Mouse (Mus musculus) gastrocnemius, postnatal 14 days (tissue): ENCODE measurements around the gene Mup21. TPM values are rescaled to one million over a fixed set of nuclear protein-coding genes. Genes with fewer than 3 reads are reported as not detected.
"Not testable (repeated sequence)": the region's sequence is repeated elsewhere in the genome, so short reads cannot be mapped to it uniquely, and the experiment has no call there.

ENCODE experiments used
- DNase-seq: peaks from one replicate; pipeline ENCODE4 v3.0.0; 2021; ENCODE audit warnings: mixed read lengths
- intact Hi-C: fragments of 180-260 bp; cut with DNase I; formaldehyde crosslinking; loops from one replicate; pipeline ENCODE4 v1.15.1; 2025; ENCODE audit warnings: low total_unique reads
- long read RNA-seq, 2 experiments: library from polyadenylated mRNA; stranded (forward); transcript quantifications; one replicate each; pipeline ENCODE4 v2.0.0; 2021
- total RNA-seq, 2 experiments: library from RNA; stranded (reverse); gene quantifications; 2 replicates each; pipeline ENCODE4 v1.2.3; 2021

Mup21 gene
- total RNA-seq, result not detected
- long read RNA-seq, experiment 1, result 0 reads
- long read RNA-seq, experiment 2, result 0 reads

DNA sequence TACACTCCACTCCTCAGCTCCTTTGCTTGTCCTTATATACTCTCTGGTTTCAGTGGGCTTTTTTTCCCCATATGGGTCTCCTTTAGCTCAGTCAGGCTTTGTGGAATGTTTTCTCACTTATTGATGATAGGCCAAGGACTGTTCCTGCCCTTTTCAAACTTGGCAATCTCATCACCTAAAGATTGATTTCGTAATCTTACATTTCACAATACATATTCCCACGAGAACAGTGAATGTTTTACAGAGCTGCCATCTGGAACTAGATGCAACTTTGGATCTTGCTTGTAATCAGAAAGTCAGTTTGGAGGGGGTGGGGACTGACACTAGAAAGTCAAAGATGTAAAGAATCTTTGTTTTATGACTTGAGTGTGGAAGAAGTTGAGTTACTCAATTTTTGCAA is at the start of gene Mup21:
Mup21 (minus strand) TSS at position 53 of the 400 bp plus-strand sequence.
- intact Hi-C loops, result no loop called here
- no peak for DNase-seq

GRCm38 (mm10) chr4:62199923-62200529 is 49.4 kb upstream of the Mup21 start:
- intact Hi-C loops, result no loop called here
- DNase-seq, result no peak

DNA sequence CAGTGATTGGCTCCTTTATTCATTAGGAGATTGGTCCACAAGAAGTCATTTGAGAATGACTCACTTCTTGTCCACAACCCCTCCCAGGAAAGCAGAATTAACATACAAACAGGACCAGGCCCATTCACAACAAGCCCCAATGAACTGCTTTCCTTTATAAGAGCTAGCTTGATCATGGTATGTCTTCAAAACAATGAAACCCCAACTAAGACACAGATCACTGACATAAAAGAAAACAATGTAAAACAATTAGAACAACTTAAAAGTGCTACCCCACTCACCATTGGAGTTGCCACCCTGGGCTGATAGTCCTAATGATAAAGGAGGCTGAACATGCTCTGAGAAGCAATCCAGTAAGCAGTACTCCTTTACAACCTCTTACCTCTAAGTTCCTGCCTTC is 38.1 kb upstream of the Mup21 start:
- intact Hi-C loops, result no loop called here
- no peak for DNase-seq

- intact Hi-C loops, result no loop called here
- no peak for DNase-seq
These were observed 26.6 kb upstream of the Mup21 start for GRCm38 (mm10) chr4:62177282-62177681.

DNA sequence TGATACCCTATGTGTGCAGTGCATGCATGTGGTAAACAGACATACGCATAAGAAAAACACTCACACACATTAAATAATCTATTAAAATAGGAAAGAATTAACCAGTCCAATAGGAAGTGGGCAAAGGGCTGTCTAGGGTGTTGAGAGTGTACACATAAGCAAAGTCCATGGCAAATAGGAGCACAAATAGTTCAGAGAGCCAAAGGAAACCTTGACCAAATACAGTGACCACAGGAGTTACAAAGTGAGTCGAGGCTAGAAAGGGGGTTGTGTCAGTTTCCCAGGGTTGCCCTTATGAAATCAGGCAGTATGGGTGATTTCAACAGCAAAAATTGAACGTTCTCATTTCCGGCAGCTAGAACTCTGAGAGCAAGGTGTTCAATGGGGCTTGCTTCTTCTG is 23.8 kb upstream of the Mup21 start:
- no peak for DNase-seq
- intact Hi-C loops, result no loop called here

- DNase-seq, intact Hi-C loops: not testable (repeated sequence)
These were observed 17.0 kb upstream of the Mup21 start for GRCm38 (mm10) chr4:62167636-62168035.

DNA sequence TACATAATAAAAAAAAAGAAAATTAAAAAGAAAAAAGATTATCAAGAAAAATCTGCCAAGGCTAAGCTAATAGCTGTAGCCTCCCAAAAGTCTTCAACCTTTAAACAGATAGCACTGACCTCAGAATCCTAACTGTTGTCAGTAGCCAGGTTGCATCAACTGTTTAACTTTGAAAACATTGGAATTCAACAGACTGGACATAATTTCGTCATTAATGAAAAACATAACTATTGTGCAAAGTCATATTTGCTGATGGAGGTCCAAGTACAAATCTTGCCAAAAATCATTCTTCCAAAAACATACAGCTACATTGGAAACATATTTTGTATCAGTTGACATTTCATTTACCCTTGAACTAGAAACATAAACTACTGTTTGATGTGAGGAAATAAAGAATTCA is 7.7 kb upstream of the Mup21 start:
- no peak for DNase-seq
- intact Hi-C loops, result no loop called here

GRCm38 (mm10) chr4:62133706-62134105 is 17.0 kb downstream of the Mup21 start:
- intact Hi-C loops, result no loop called here

GRCm38 (mm10) chr4:62103366-62103765 is 47.3 kb downstream of the Mup21 start:
- not testable (repeated sequence) for DNase-seq

More at GRCm38 (mm10) chr4:62133706-62134105, 17.0 kb downstream of the Mup21 start:
- DNase-seq, result peak; percentile 28

More at GRCm38 (mm10) chr4:62103366-62103765, 47.3 kb downstream of the Mup21 start:
- intact Hi-C loops, result not testable (repeated sequence)

Other genes starting within 250 kb of the Mup21 start
- gene Mup20, start 96.7 kb downstream of the Mup21 start, total RNA-seq, result not detected
- gene Mup3, start 63.5 kb downstream of the Mup21 start, total RNA-seq, result not detected
- gene Zfp37, start 80.2 kb upstream of the Mup21 start, total RNA-seq, result 1 to 10 TPM; 1.9 to 2.0 TPM
- 1 to 10 TPM; 4.8 to 6.0 TPM for gene Slc31a2, start 111.7 kb upstream of the Mup21 start, total RNA-seq
- gene Fkbp15, start 209.7 kb upstream of the Mup21 start, total RNA-seq, result 10 to 100 TPM; 14.4 to 15.9 TPM
- 10 to 100 TPM; 12.2 to 13.3 TPM for gene Slc31a1, start 209.9 kb upstream of the Mup21 start, total RNA-seq